Mouse (Mus musculus): ENCODE measurements around the gene Slc35e3. TPM values are rescaled to one million over a fixed set of nuclear protein-coding genes. Genes with fewer than 3 reads are reported as not detected.

The Slc35e3 gene
- polyA plus RNA-seq, 1 experiment: 12.8 TPM

DNA sequence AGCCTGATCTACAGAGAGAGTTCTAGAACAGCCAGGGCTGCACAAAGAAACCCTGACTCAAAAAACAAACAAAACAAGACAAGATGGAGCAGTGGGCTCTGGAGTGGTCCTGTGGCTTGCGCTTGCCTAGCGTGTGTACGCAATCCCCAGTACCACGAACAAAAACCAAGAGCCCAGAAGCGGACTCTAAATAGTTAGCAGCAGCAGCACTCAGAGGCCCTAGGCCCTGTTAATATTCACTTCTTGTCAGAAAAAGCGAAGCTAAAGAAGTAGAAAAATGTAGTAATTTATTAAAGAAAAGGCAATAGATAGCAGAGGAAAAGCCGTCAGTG, 8.4 kb upstream of the Slc35e3 start:
- peaks cover 91% of the 10 kb centered on the region for H3K36me3 ChIP-seq (ENCODE audit: control insufficient read depth, insufficient read depth)
- H3K27me3 ChIP-seq (ENCODE audit: control insufficient read depth, insufficient read depth, insufficient read length): no peaks in the 10 kb centered on the region
- TF ChIP-seq USF1 (IDR thresholded peaks at IDR 0.05; ENCODE audit: low read depth): no peak
- TF ChIP-seq CEBPB (IDR thresholded peaks at IDR 0.05; ENCODE audit: low read depth): no peak
- no peak for TF ChIP-seq CTCF (IDR thresholded peaks at IDR 0.05; ENCODE audit: control insufficient read depth, insufficient read depth, insufficient read length)
- no peak for TF ChIP-seq MYOG (IDR thresholded peaks at IDR 0.05; ENCODE audit: control insufficient read depth, extremely low read depth, insufficient read length)
- no peak for TF ChIP-seq FOSL1 (IDR thresholded peaks at IDR 0.05; ENCODE audit: insufficient read depth, low read length, poor library complexity, severe bottlenecking)
- no peak for TF ChIP-seq MAX (IDR thresholded peaks at IDR 0.05)
- TF ChIP-seq MYOD1 (IDR thresholded peaks at IDR 0.05; ENCODE audit: control insufficient read depth, insufficient read length, low read depth): no peak
- H3ac ChIP-seq (ENCODE audit: control insufficient read depth, insufficient read length, low read depth): no peak overlapping the region
- H3K4me3 ChIP-seq (ENCODE audit: insufficient read depth, poor library complexity, severe bottlenecking): no peak overlapping the region
- H3K79me2 ChIP-seq (ENCODE audit: control insufficient read depth, insufficient read depth): no peaks in the 10 kb centered on the region
- H3K79me3 ChIP-seq (ENCODE audit: low read depth): no peaks in the 10 kb centered on the region

DNA sequence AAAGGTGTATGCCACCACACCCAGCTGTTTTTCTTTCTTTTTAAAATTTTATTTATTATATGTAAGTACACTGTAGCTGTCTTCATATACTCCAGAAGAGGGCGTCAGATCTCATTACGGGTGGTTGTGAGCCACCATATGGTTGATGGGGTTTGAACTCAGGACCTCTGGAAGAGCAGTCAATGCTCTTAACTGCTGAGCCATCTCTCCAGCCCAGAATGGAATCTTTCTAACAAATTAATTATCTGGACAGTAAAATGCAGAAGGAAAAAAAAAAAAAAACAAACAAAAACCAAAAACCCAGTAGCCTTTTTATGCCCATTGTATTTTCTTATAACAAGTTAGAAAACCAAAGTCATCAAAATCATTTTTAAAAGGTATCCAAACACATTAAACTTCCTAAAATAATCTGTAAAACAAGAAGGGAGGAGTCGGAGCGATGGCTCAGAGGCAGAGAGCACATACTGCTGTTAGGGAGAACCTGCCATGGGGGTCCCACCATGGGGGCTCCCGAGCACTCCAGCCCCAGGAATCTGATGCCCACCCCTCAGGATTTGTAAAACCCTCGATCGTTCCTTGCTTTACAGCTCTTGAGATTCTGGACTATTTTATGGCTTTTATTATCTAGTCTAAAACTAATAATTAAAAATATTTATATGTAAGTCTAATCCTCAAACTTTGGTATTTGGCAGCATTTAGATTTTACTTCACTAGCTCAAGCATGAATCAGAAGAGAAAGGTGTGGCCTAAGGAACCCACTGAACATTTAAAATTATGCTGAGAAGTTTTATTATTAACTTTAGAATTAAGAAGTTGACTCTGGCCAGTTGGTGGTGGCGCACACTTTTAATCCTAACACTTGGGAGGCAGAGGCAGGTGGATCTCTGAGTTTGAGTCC, 7.8 kb upstream of the Slc35e3 start:
- Histone ChIP-seq H3K79me3 (ENCODE audit: low read depth) (no peaks in the 10 kb centered on the region), H3K79me2 (ENCODE audit: control insufficient read depth, insufficient read depth) (no peaks in the 10 kb centered on the region), H3K36me3 (ENCODE audit: control insufficient read depth, insufficient read depth) (peaks cover 90% of the 10 kb centered on the region), H3K27me3 (ENCODE audit: control insufficient read depth, insufficient read depth, insufficient read length) (no peaks in the 10 kb centered on the region), H3ac (ENCODE audit: control insufficient read depth, insufficient read length, low read depth) (no peak overlapping the region), H3K4me3 (ENCODE audit: insufficient read depth, poor library complexity, severe bottlenecking) (no peak overlapping the region)
- TF ChIP-seq CEBPB (IDR thresholded peaks at IDR 0.05; ENCODE audit: low read depth): no peak
- TF ChIP-seq FOSL1 (IDR thresholded peaks at IDR 0.05; ENCODE audit: insufficient read depth, low read length, poor library complexity, severe bottlenecking): no peak
- no peak for TF ChIP-seq MYOG (IDR thresholded peaks at IDR 0.05; ENCODE audit: control insufficient read depth, extremely low read depth, insufficient read length)
- TF ChIP-seq CTCF (IDR thresholded peaks at IDR 0.05; ENCODE audit: control insufficient read depth, insufficient read depth, insufficient read length): no peak
- no peak for TF ChIP-seq USF1 (IDR thresholded peaks at IDR 0.05; ENCODE audit: low read depth)
- TF ChIP-seq MAX (IDR thresholded peaks at IDR 0.05): no peak
- TF ChIP-seq MYOD1 (IDR thresholded peaks at IDR 0.05; ENCODE audit: control insufficient read depth, insufficient read length, low read depth): no peak

DNA sequence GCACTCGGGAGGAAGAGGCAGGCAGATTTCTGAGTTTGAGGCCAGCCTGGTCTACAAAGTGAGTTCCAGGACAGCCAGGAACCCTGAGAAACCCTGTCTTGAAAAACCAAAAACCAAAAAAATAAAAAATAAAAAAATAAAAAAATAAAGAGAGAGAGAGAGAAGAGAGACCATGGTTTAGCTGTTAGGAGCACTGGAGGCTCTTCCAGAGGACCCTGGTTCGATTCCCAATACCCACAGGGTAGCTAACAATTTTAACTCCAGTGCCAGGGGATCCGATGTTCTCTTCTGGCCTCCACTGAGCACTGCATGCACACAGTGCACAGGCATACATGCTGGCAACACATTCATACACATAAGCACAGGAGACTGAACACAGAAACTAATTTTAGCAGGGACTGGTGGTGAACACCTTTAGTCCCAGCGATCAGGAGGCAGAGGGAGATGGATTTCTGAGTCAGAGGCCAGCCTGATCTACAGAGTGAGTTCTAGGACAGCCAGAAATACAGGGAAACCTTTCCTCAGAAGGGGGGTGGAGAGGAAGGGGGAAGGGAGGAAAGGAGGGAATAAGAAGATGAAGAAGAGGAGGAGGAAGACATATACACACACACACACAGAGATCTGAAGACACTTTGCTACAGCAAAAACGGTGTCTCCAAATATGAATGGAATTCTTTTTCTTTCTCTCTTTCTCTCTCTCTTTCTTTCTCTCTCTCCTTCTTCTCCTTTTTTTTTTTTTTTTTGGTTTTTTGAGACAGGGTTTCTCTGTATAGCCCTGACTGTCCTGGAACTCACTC, 6.9 kb upstream of the Slc35e3 start:
- Histone ChIP-seq H3K79me3 (ENCODE audit: low read depth) (no peaks in the 10 kb centered on the region), H3K4me3 (ENCODE audit: insufficient read depth, poor library complexity, severe bottlenecking) (no peak overlapping the region), H3ac (ENCODE audit: control insufficient read depth, insufficient read length, low read depth) (no peak overlapping the region), H3K27me3 (ENCODE audit: control insufficient read depth, insufficient read depth, insufficient read length) (no peaks in the 10 kb centered on the region), H3K36me3 (ENCODE audit: control insufficient read depth, insufficient read depth) (peaks cover 89% of the 10 kb centered on the region), H3K79me2 (ENCODE audit: control insufficient read depth, insufficient read depth) (no peaks in the 10 kb centered on the region)
- TF ChIP-seq CEBPB (IDR thresholded peaks at IDR 0.05; ENCODE audit: low read depth): no peak
- TF ChIP-seq MAX (IDR thresholded peaks at IDR 0.05): no peak
- no peak for TF ChIP-seq CTCF (IDR thresholded peaks at IDR 0.05; ENCODE audit: control insufficient read depth, insufficient read depth, insufficient read length)
- no peak for TF ChIP-seq MYOD1 (IDR thresholded peaks at IDR 0.05; ENCODE audit: control insufficient read depth, insufficient read length, low read depth)
- TF ChIP-seq MYOG (IDR thresholded peaks at IDR 0.05; ENCODE audit: control insufficient read depth, extremely low read depth, insufficient read length): no peak
- no peak for TF ChIP-seq FOSL1 (IDR thresholded peaks at IDR 0.05; ENCODE audit: insufficient read depth, low read length, poor library complexity, severe bottlenecking)
- no peak for TF ChIP-seq USF1 (IDR thresholded peaks at IDR 0.05; ENCODE audit: low read depth)

DNA sequence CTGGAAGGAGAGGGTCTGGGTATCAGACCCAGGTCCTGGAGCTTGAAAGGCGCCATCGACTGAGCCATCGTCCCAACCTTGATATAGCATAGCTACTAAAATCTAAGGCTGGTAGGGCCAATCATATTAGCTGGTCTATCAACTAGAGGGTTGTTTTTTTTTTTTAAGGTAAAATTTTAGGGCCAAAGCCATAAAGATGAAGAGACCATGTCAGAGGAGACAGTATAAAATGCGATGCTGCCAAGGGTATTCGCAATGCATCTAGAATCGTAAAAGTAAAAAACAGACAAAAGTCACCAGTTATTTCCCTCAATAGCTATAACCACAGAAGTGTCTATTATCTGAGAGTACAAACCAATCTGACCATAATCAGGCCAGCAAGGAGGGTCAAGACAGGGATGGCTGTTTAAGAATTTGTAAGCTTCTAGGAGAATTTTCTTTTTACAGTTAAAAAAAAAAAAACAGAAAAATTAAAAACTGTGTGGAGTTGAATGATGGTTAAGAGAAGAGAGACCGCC, 6.2 kb upstream of the Slc35e3 start:
- TF ChIP-seq CEBPB (IDR thresholded peaks at IDR 0.05; ENCODE audit: low read depth) (no peak), MYOD1 (IDR thresholded peaks at IDR 0.05; ENCODE audit: control insufficient read depth, insufficient read length, low read depth) (no peak), FOSL1 (IDR thresholded peaks at IDR 0.05; ENCODE audit: insufficient read depth, low read length, poor library complexity, severe bottlenecking) (no peak), CTCF (IDR thresholded peaks at IDR 0.05; ENCODE audit: control insufficient read depth, insufficient read depth, insufficient read length) (no peak), MAX (IDR thresholded peaks at IDR 0.05) (no peak), MYOG (IDR thresholded peaks at IDR 0.05; ENCODE audit: control insufficient read depth, extremely low read depth, insufficient read length) (no peak), USF1 (IDR thresholded peaks at IDR 0.05; ENCODE audit: low read depth) (no peak)
- Histone ChIP-seq H3K36me3 (ENCODE audit: control insufficient read depth, insufficient read depth) (peaks cover 87% of the 10 kb centered on the region), H3K79me2 (ENCODE audit: control insufficient read depth, insufficient read depth) (no peaks in the 10 kb centered on the region)

DNA sequence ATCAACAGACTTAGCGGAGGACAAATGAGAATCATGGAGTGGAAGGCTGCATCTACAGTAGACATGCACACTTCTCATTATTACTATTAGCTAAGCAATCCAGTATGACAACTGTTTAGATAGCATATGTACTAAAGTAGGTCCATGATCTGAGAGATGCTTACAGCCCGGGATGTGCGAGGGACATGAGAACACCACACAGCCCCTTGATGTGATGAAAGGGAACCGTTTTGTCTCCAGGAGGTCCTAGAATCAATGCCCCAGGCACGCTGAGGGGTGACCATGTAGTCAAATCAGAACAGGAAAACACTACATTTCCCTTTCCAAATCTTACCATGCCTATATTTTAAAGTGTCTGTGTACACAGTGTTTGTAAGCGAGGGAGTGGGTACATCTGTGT, 5.6 kb upstream of the Slc35e3 start:
- no peak overlapping the region for H3ac ChIP-seq (ENCODE audit: control insufficient read depth, insufficient read length, low read depth)
- peaks cover 81% of the 10 kb centered on the region for H3K36me3 ChIP-seq (ENCODE audit: control insufficient read depth, insufficient read depth)
- no peak for TF ChIP-seq MYOD1 (IDR thresholded peaks at IDR 0.05; ENCODE audit: control insufficient read depth, insufficient read length, low read depth)
- no peak for TF ChIP-seq FOSL1 (IDR thresholded peaks at IDR 0.05; ENCODE audit: insufficient read depth, low read length, poor library complexity, severe bottlenecking)
- no peak for TF ChIP-seq USF1 (IDR thresholded peaks at IDR 0.05; ENCODE audit: low read depth)
- no peak for TF ChIP-seq MAX (IDR thresholded peaks at IDR 0.05)
- TF ChIP-seq CTCF (IDR thresholded peaks at IDR 0.05; ENCODE audit: control insufficient read depth, insufficient read depth, insufficient read length): no peak
- no peak for TF ChIP-seq CEBPB (IDR thresholded peaks at IDR 0.05; ENCODE audit: low read depth)
- no peak for TF ChIP-seq MYOG (IDR thresholded peaks at IDR 0.05; ENCODE audit: control insufficient read depth, extremely low read depth, insufficient read length)

More for the DNA sequence above, 6.2 kb upstream of the Slc35e3 start:
- H3ac ChIP-seq (ENCODE audit: control insufficient read depth, insufficient read length, low read depth): no peak overlapping the region
- no peaks in the 10 kb centered on the region for H3K27me3 ChIP-seq (ENCODE audit: control insufficient read depth, insufficient read depth, insufficient read length)
- H3K79me3 ChIP-seq (ENCODE audit: low read depth): no peaks in the 10 kb centered on the region
- H3K4me3 ChIP-seq (ENCODE audit: insufficient read depth, poor library complexity, severe bottlenecking): no peak overlapping the region

More for the DNA sequence above, 5.6 kb upstream of the Slc35e3 start:
- Histone ChIP-seq H3K4me3 (ENCODE audit: insufficient read depth, poor library complexity, severe bottlenecking) (no peak overlapping the region), H3K27me3 (ENCODE audit: control insufficient read depth, insufficient read depth, insufficient read length) (no peaks in the 10 kb centered on the region), H3K79me2 (ENCODE audit: control insufficient read depth, insufficient read depth) (no peaks in the 10 kb centered on the region), H3K79me3 (ENCODE audit: low read depth) (no peaks in the 10 kb centered on the region)
